Mouse (Mus musculus) intestine, embryonic 15.5 days (tissue): ENCODE measurements around the gene Plxnb3. TPM values are rescaled to one million over a fixed set of nuclear protein-coding genes. Genes with fewer than 3 reads are reported as not detected.

Source experiments
- ATAC-seq: fragments of 200-750 bp; cut with Nextera tagmentation; 2 replicates; pipeline ENCODE4 v1.8.0; 2017; ENCODE audit warnings: moderate TSS enrichment, moderate library complexity
- H3K27ac ChIP-seq: fragments of 300-500 bp; sonication (generic); 2 replicates; pipeline ENCODE4 v1.5.1; 2015; ENCODE audit warnings: mild to moderate bottlenecking, inconsistent platforms
- H3K27me3 ChIP-seq: fragments of 300-500 bp; sonication (generic); replicated peaks from 2 replicates; pipeline ENCODE4 v1.6.1; 2015; ENCODE audit warnings: inconsistent platforms
- H3K36me3 ChIP-seq: fragments of 300-500 bp; sonication (generic); 2 replicates; pipeline ENCODE4 v1.6.1; 2015; ENCODE audit warnings: inconsistent platforms
- H3K4me1 ChIP-seq: fragments of 300-500 bp; sonication (generic); replicated peaks from 2 replicates; pipeline ENCODE4 v1.6.1; 2015; ENCODE audit warnings: inconsistent platforms
- H3K4me2 ChIP-seq: fragments of 300-500 bp; sonication (generic); replicated peaks from 2 replicates; pipeline ENCODE4 v1.6.1; 2015; ENCODE audit warnings: mild to moderate bottlenecking, inconsistent platforms
- H3K4me3 ChIP-seq: fragments of 300-500 bp; sonication (generic); replicated peaks from 2 replicates; pipeline ENCODE4 v1.5.1; 2015; ENCODE audit warnings: inconsistent platforms
- H3K9ac ChIP-seq: fragments of 300-500 bp; sonication (generic); 2 replicates; pipeline ENCODE4 v1.6.1; 2015; ENCODE audit warnings: inconsistent platforms
- H3K9me3 ChIP-seq: fragments of 300-500 bp; sonication (generic); 2 replicates; pipeline ENCODE4 v1.6.1; 2016; ENCODE audit warnings: inconsistent platforms
- WGBS: fragments of 180-500 bp; shearing (Covaris S2); methylation state at CpG from one replicate; pipeline ENCODE4 v1.1.7; 2015; 5-methylcytosine and 5-hydroxymethylcytosine counted together
- polyA plus RNA-seq: library from polyadenylated mRNA; unstranded; fragments of >200 nt; fragmentation: Nextera tagmentation; extraction: Ambion mirVana; gene quantifications from 2 replicates; pipeline ENCODE4 v1.2.1, GENCODE M21; 2015

Plxnb3 gene
- polyA plus RNA-seq, 1 experiment from 2014 or later = 0.38 TPM

DNA sequence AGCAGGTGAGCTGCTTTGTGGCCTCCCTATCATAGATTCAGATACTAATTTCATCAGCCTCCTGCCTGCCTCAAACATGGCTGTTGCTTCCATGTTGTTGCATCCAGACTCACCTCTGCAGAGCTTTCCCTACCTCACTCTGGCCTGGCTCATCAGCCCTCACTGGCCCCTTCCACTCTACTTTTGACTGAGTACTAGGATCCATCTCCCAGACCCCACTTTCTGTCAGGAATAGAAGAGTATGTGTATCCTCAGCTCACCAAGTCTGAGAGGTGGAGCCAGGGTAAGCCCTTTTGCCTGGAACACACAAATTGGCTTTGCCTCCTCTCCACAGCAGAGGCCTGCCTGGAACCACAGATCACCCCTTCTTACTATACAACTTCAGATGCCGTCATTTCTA, 31.6 kb downstream of the Plxnb3 start:
- peak overlapping the region; percentile 69 for H3K9ac ChIP-seq

GRCm38 (mm10) chrX:73793039-73793438, 36.1 kb downstream of the Plxnb3 start:
- no peak for ATAC-seq
- Histone ChIP-seq H3K36me3 (no peaks in the 10 kb centered on the region), H3K27ac (no peak overlapping the region), H3K27me3 (no peaks in the 10 kb centered on the region), H3K4me2 (no peak overlapping the region), H3K9ac (no peak overlapping the region), H3K4me1 (no peaks in the 10 kb centered on the region), H3K9me3 (no peaks in the 10 kb centered on the region), H3K4me3 (no peak overlapping the region)

More for the DNA sequence above, 31.6 kb downstream of the Plxnb3 start:
- Histone ChIP-seq H3K4me2 (peak overlapping the region; percentile 54), H3K4me3 (peak overlapping the region; percentile 58), H3K4me1 (no peaks in the 10 kb centered on the region), H3K27ac (no peak overlapping the region), H3K36me3 (no peaks in the 10 kb centered on the region), H3K27me3 (no peaks in the 10 kb centered on the region), H3K9me3 (no peaks in the 10 kb centered on the region)
- no peak for ATAC-seq
- 87% methylated on average over 1 of the region's 1 CpGs for WGBS

GRCm38 (mm10) chrX:73793505-73793904, 36.6 kb downstream of the Plxnb3 start:
- Histone ChIP-seq H3K4me1 (no peaks in the 10 kb centered on the region), H3K9me3 (no peaks in the 10 kb centered on the region), H3K9ac (no peak overlapping the region), H3K36me3 (no peaks in the 10 kb centered on the region), H3K27ac (no peak overlapping the region), H3K4me3 (no peak overlapping the region), H3K27me3 (no peaks in the 10 kb centered on the region), H3K4me2 (no peak overlapping the region)
- ATAC-seq = no peak
- WGBS = 56% methylated on average over 1 of the region's 1 CpGs

- no peaks in the 10 kb centered on the region for H3K9me3 ChIP-seq
- WGBS = 96% methylated on average over 2 of the region's 2 CpGs
- H3K36me3 ChIP-seq = no peaks in the 10 kb centered on the region
- no peak overlapping the region for H3K4me3 ChIP-seq
- no peaks in the 10 kb centered on the region for H3K4me1 ChIP-seq
- no peaks in the 10 kb centered on the region for H3K27me3 ChIP-seq
- no peak overlapping the region for H3K9ac ChIP-seq
- H3K4me2 ChIP-seq = no peak overlapping the region
- H3K27ac ChIP-seq = no peak overlapping the region
- ATAC-seq = no peak
Measured at GRCm38 (mm10) chrX:73797511-73797910, 40.6 kb downstream of the Plxnb3 start.

DNA sequence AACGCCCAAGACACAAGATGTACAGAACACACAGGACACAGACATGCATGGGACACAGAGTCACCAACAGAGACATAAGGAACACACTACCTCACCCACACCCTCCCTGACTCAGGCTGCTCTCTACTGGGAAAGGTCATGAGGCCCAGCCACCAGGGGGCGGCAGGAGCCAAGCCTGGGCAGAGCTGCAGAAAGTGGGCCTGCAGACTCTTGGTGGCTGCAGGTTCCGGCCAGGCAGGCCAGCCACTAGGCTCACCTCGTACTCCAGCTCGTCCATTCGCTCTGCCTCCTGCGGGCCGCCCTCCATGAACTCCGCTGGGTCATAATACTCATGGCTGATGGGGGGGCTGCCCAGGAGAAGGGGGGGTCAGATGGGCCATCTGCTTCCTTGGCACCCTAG, 41.6 kb downstream of the Plxnb3 start:
- Histone ChIP-seq H3K4me3 (no peak overlapping the region), H3K27ac (no peak overlapping the region), H3K4me2 (no peak overlapping the region), H3K27me3 (no peaks in the 10 kb centered on the region), H3K36me3 (no peaks in the 10 kb centered on the region), H3K9me3 (no peaks in the 10 kb centered on the region), H3K9ac (no peak overlapping the region), H3K4me1 (no peaks in the 10 kb centered on the region)
- ATAC-seq = peak; percentile 86
- WGBS = 38% methylated on average over 9 of the region's 9 CpGs

DNA sequence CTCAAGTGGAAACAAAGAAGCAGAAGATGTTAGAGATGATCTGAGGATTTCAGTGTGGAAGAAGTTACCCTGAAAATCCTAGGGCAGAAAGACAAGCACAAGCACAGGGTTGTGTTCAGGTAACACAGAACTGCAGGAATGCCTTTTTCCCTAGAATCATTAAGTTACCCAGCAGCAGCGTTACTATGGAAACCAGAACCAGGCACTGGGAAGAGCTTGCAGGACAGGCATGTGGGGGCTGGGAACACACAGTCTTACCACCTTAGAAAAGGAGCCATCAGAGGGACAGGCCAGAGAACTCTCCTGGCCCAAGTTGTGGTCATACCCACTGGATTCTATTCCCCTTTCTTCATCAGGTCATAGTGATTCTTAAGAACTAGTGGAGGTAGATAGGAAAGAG, 48.9 kb downstream of the Plxnb3 start:
- ATAC-seq = no peak
- Histone ChIP-seq H3K9ac (no peak overlapping the region), H3K27me3 (no peaks in the 10 kb centered on the region), H3K36me3 (no peaks in the 10 kb centered on the region), H3K9me3 (no peaks in the 10 kb centered on the region), H3K4me3 (no peak overlapping the region), H3K4me1 (no peaks in the 10 kb centered on the region), H3K4me2 (no peak overlapping the region), H3K27ac (no peak overlapping the region)
- WGBS = 50% methylated on average over 1 of the region's 1 CpGs

- Histone ChIP-seq H3K27me3 (no peaks in the 10 kb centered on the region), H3K27ac (no peak overlapping the region), H3K9me3 (no peaks in the 10 kb centered on the region), H3K4me1 (no peaks in the 10 kb centered on the region), H3K4me3 (peak overlapping the region; percentile 28), H3K4me2 (peak overlapping the region; percentile 53), H3K36me3 (no peaks in the 10 kb centered on the region), H3K9ac (peak overlapping the region; percentile 36)
- peak; percentile 41; the same call in 1 of the 2 replicates for ATAC-seq
- 21% methylated on average over 14 of the region's 14 CpGs for WGBS
Measured at GRCm38 (mm10) chrX:73815072-73815471, 58.2 kb downstream of the Plxnb3 start.

- Histone ChIP-seq H3K4me1 (no peaks in the 10 kb centered on the region), H3K27me3 (no peaks in the 10 kb centered on the region), H3K4me3 (no peak overlapping the region), H3K9ac (no peak overlapping the region), H3K9me3 (no peaks in the 10 kb centered on the region), H3K36me3 (no peaks in the 10 kb centered on the region), H3K4me2 (no peak overlapping the region), H3K27ac (no peak overlapping the region)
- ATAC-seq = no peak
- 60% methylated on average over 3 of the region's 3 CpGs for WGBS
Measured at GRCm38 (mm10) chrX:73816596-73817314, 59.9 kb downstream of the Plxnb3 start.

Other genes with a start within 250 kb of the Plxnb3 start
- gene Dusp9, start 117.7 kb upstream of the Plxnb3 start, polyA plus RNA-seq = 10.7 and 11.0 TPM in 2 replicates
- gene Pnck, start 97.0 kb upstream of the Plxnb3 start, polyA plus RNA-seq = 12.4 and 12.7 TPM in 2 replicates
- gene Slc6a8, start 83.9 kb upstream of the Plxnb3 start, polyA plus RNA-seq = 7.1 and 9.1 TPM in 2 replicates
- gene Bcap31, start 40.9 kb upstream of the Plxnb3 start, polyA plus RNA-seq = 296 and 302 TPM in 2 replicates
- gene Abcd1, start 40.5 kb upstream of the Plxnb3 start, polyA plus RNA-seq = 18.5 and 20.2 TPM in 2 replicates
- gene Srpk3, start 17.3 kb downstream of the Plxnb3 start, polyA plus RNA-seq = 1.3 and 2.0 TPM in 2 replicates
- 217 and 251 TPM in 2 replicates for gene Idh3g, start 29.8 kb downstream of the Plxnb3 start, polyA plus RNA-seq
- gene Ssr4, start 29.9 kb downstream of the Plxnb3 start, polyA plus RNA-seq = 240 and 287 TPM in 2 replicates
- 0.57 and 0.72 TPM in 2 replicates for gene Pdzd4, start 67.9 kb downstream of the Plxnb3 start, polyA plus RNA-seq
- gene Avpr2, start 135.0 kb downstream of the Plxnb3 start, polyA plus RNA-seq = 0.05 and 0.25 TPM in 2 replicates
- 9.0 and 9.4 TPM in 2 replicates for gene L1cam, start 139.0 kb downstream of the Plxnb3 start, polyA plus RNA-seq
- 3.7 and 4.1 TPM in 2 replicates for gene Arhgap4, start 164.8 kb downstream of the Plxnb3 start, polyA plus RNA-seq
- 163 and 169 TPM in 2 replicates for gene Naa10, start 164.9 kb downstream of the Plxnb3 start, polyA plus RNA-seq
- 154 and 197 TPM in 2 replicates for gene Renbp, start 173.8 kb downstream of the Plxnb3 start, polyA plus RNA-seq
- gene Hcfc1, start 209.3 kb downstream of the Plxnb3 start, polyA plus RNA-seq = 43.0 and 45.6 TPM in 2 replicates